Mouse (Mus musculus) cerebellum, adult 2 months (tissue): ENCODE measurements at regions not wholly inside any gene's neighbourhood (a gene's known extent, or its start where the extent isn't known, plus 50 kb on each side); places are given as distances from the start of the nearest gene placed in this dataset.

Source experiments
- DNase-seq, 2 experiments: peaks; one replicate each; pipeline ENCODE4 v3.0.0; 2021
- H3K27ac ChIP-seq: fragments of 200-500 bp; 2 replicates; pipeline ENCODE4 v1.5.1; 2012; ENCODE audit warnings: low read length, control low read depth, inconsistent platforms; ENCODE audit not compliant: insufficient read depth
- H3K27me3 ChIP-seq: fragments of 200-500 bp; 2 replicates; pipeline ENCODE4 v1.6.1; 2012; ENCODE audit warnings: inconsistent platforms, mild to moderate bottlenecking, low read length, moderate library complexity; ENCODE audit not compliant: control insufficient read depth, insufficient read depth
- H3K4me1 ChIP-seq: fragments of 200-500 bp; 2 replicates; pipeline ENCODE4 v1.6.1; 2011; ENCODE audit warnings: low read length; ENCODE audit not compliant: control insufficient read depth, insufficient read depth
- H3K4me3 ChIP-seq: fragments of 200-500 bp; replicated peaks from 2 replicates; pipeline ENCODE3; 2011; ENCODE audit warnings: mild to moderate bottlenecking, low read depth, low read length, control low read depth; ENCODE audit not compliant: insufficient read depth
- CTCF ChIP-seq: fragments of 200-500 bp; IDR thresholded peaks from 2 replicates; pipeline ENCODE4 v1.5.1; 2011; ENCODE audit warnings: low read depth, mild to moderate bottlenecking, control low read depth, low read length, moderate library complexity, borderline replicate concordance; ENCODE audit not compliant: insufficient read depth
- POLR2A ChIP-seq: fragments of 200-500 bp; IDR thresholded peaks from 2 replicates; pipeline ENCODE4 v1.6.1; 2011; ENCODE audit warnings: low read length, control low read depth, borderline replicate concordance; ENCODE audit not compliant: insufficient read depth
- WGBS: fragments of 180-500 bp; shearing (Covaris S2); methylation state at CpG from one replicate; pipeline ENCODE4 v1.1.7; 2018; 5-methylcytosine and 5-hydroxymethylcytosine counted together

DNA sequence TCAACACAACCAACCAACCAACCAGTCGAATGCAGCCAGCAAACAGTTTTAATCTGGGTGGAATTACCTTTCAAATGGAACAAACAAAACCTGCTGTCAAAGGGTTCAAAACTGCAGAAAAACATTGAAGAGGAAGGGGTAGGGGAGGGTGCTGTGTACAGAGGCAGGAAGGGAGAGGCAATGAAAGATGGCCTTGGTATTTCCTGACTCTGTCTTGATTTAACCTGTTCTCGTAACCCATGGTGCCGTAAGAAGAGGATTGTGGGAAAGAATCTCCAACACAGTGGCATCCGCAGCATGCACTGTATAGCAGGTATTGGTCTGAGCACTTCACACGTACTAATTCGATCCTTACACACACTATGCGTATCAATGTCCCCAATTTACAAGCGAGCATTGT lies 88.8 kb upstream of the Rbms1 start:
- no peak overlapping the region for H3K4me3 ChIP-seq
- no peak overlapping the region for H3K27ac ChIP-seq
- TF ChIP-seq POLR2A, result no peak
- TF ChIP-seq CTCF, result no peak
- H3K4me1 ChIP-seq, result no peaks in the 10 kb centered on the region
- WGBS, result 92% methylated on average over 8 of the region's 8 CpGs
- no peak for DNase-seq
- H3K27me3 ChIP-seq, result no peaks in the 10 kb centered on the region

DNA sequence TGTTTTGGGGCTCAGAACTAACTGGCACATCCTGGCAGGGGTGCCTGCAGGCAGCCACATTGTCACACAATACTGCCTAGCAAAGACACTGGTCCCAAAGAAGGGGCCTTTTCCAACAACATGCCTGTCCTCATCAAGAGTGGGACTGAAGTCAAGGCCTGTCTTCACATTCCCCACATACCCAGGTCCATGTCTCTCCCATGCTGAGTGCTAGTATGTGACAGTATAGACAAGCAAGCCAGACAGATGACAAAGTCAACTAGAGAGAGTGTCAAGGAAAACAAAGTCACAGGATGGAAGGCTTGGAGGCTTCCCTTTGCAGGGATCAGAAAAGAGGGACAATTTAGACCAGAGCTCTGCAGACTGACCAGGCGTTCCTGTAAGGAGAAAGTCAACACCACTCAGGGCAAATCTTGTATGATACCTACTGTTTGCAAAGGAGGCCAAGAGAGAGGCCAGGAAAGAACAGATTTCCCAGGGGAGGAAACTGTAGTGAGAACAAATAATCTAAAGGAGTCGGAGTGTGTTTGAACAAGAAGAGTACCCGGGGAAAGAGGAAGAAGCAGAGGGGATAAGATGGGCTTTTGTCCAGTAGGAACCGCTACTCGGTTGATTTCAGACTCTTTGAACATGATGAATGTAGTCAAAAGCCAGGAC lies 83.2 kb upstream of the Rbms1 start:
- 85% methylated on average over 5 of the region's 5 CpGs for WGBS

DNA sequence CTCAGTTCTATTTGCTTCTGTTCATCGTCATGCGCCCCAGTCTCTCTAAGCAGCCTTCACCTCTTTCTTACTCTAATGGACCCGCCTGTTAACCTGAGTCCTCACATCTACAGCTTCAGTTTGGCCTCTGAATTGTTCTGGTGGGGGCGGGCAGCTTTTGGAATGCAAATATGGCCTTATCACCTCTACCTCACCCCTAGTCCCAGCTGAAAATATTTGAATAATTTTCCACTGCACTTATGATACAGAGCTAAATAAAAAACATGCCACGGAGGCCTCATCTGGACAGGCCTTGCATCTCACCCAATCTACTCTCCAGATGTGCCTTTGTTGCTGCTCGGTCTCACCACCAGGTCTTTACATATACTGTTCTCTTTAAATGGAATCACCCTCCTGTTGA lies 82.5 kb upstream of the Rbms1 start:
- 91% methylated on average over 6 of the region's 6 CpGs for WGBS
- Histone ChIP-seq H3K4me3 (no peak overlapping the region), H3K4me1 (no peaks in the 10 kb centered on the region), H3K27ac (no peak overlapping the region), H3K27me3 (no peaks in the 10 kb centered on the region)
- DNase-seq, result no peak
- TF ChIP-seq CTCF (no peak), POLR2A (no peak)

More for the DNA sequence above, 83.2 kb upstream of the Rbms1 start:
- TF ChIP-seq CTCF, result no peak
- TF ChIP-seq POLR2A, result no peak
- Histone ChIP-seq H3K27ac (no peak overlapping the region), H3K27me3 (no peaks in the 10 kb centered on the region), H3K4me3 (no peak overlapping the region), H3K4me1 (no peaks in the 10 kb centered on the region)
- no peak for DNase-seq

DNA sequence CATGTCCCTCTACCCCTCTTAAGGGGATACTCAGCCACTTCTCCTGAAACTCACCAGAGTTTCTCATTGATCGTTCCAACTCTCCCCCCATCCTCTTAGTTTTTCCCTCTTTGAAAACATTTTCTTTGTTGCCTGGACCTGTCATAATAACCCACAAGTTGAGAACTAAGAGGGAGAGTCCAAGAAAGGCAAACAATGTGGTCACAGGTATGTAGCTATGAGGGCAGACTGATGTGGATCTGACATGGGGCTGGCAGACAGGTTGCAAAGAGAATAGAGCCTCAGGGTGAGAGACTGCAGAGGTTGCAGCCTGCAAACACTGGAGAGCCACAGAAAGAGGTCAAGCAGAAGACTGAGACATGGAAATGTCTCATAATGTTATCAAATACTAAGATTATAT lies 69.9 kb upstream of the Rbms1 start:
- 93% methylated on average over 1 of the region's 1 CpGs for WGBS

DNA sequence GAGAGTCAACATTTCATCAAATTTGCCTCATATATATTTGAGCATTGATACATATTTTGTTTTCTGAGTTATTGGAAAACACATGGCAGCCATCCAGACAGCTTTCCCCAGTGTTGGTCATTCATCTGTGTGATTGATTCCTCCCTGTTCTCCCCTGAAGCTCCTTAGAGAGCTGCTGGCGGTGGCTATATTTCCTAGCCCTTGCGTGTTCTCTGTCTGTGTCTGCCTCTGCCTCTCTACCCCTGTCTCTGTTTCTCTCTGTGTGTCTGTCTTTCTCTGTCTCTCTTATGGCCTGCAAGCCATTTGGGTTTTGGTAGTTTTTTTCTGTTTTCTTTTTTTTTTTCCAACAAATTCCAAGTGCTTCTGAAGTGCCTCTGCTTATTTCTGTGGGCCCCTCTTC lies 66.7 kb upstream of the Rbms1 start:
- Histone ChIP-seq H3K4me1 (no peaks in the 10 kb centered on the region), H3K4me3 (no peak overlapping the region), H3K27me3 (no peaks in the 10 kb centered on the region), H3K27ac (no peak overlapping the region)
- WGBS, result 67% methylated on average over 2 of the region's 2 CpGs
- TF ChIP-seq CTCF (no peak), POLR2A (no peak)
- no peak for DNase-seq

More for the DNA sequence above, 69.9 kb upstream of the Rbms1 start:
- Histone ChIP-seq H3K4me3 (no peak overlapping the region), H3K4me1 (no peaks in the 10 kb centered on the region), H3K27me3 (no peaks in the 10 kb centered on the region), H3K27ac (no peak overlapping the region)
- TF ChIP-seq POLR2A, result no peak
- TF ChIP-seq CTCF, result no peak
- DNase-seq, result no peak

DNA sequence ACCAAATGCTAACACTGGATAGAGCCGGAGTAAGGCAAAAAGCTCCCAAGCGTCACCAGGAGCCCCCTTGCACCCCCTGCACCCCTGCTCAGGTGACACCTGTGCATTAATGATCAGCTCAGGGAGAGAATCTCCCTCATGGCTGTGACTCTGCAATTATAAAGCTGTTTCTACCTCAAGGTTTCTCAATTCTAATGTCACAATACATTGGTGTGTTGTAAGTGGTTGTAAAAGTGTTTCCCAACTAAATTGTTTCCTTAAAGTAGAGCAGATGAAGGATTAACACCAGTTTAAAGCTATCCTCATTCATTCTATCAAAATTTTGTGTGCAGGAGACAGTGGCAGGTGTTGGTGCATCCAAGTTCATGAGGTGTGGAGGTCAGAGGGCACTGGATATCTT lies 65.6 kb upstream of the Rbms1 start:
- no peak for TF ChIP-seq POLR2A
- TF ChIP-seq CTCF, result no peak
- Histone ChIP-seq H3K4me3 (no peak overlapping the region), H3K27ac (no peak overlapping the region), H3K4me1 (no peaks in the 10 kb centered on the region), H3K27me3 (no peaks in the 10 kb centered on the region)
- WGBS, result 80% methylated on average over 2 of the region's 2 CpGs
- DNase-seq, result no peak

DNA sequence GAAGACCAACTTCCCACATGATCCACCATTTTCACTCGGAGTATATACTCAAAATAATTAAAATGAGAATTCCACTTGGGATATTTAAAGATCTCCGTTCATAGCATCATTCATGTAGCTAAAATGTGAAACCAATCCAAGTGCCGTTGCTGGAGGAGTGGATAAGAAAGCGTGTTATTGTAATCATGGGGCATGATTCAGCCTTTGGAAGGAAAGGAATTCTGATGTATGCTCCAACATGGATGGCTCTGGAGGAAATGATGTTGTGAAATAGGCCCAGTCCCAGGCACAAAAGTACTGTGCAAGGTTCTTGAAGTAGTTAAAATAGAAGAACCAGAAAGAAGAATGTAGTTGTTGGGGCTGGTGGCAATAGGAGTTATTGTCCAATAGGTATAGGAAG lies 64.7 kb upstream of the Rbms1 start:
- Histone ChIP-seq H3K27me3 (no peaks in the 10 kb centered on the region), H3K4me3 (no peak overlapping the region), H3K27ac (no peak overlapping the region), H3K4me1 (no peaks in the 10 kb centered on the region)
- TF ChIP-seq CTCF (no peak), POLR2A (no peak)
- DNase-seq, result no peak
- WGBS, result 88% methylated on average over 4 of the region's 4 CpGs

DNA sequence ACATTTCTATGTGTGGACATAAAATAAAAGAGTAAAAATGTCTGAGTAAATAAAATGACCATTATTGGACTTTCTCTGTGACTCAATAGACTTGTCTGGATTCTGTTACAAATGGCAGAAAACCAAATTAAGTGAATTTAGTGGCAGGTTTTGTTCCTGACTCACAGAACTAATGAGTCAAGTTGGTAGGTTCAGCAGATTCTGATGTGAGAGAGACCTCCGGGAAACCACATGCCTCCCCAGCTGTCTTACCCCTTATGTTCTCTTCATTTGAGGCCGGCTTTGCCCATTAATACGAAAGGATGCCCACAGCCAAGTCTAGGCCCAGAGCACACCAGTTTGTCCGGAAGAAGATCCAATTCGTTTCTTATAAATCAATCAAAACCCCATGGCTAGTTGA lies 59.4 kb upstream of the Rbms1 start:
- DNase-seq, result no peak
- 39% methylated on average over 5 of the region's 5 CpGs for WGBS
- H3K27me3 ChIP-seq, result no peaks in the 10 kb centered on the region
- no peak overlapping the region for H3K27ac ChIP-seq
- TF ChIP-seq CTCF (no peak), POLR2A (no peak)
- H3K4me3 ChIP-seq, result no peak overlapping the region
- H3K4me1 ChIP-seq, result no peaks in the 10 kb centered on the region

DNA sequence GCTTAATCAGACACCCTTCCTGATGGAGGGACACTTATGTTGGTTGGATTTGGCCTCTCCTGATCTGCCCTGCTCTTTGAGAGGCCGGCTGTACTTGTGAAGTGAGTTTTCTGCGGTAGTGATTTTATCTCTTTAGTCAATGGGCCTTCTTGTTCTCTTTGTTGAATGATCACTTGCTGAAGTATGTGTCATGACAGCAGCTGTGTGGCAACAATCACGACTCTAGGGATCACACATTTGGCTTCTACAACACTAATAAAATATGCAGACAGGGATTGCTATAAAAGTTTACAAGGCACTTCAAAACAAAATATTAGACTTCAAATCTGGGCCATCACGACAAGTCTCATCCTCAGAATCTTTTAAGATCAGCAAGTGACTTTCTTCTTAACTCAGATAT lies 57.8 kb upstream of the Rbms1 start:
- Histone ChIP-seq H3K4me1 (no peaks in the 10 kb centered on the region), H3K27me3 (no peaks in the 10 kb centered on the region), H3K27ac (no peak overlapping the region), H3K4me3 (no peak overlapping the region)
- DNase-seq, result no peak
- TF ChIP-seq CTCF (no peak), POLR2A (no peak)
- WGBS, result 76% methylated on average over 4 of the region's 4 CpGs
